Mouse (Mus musculus) heart, postnatal 10 days (tissue): ENCODE data around the gene Adck1. TPM values are rescaled to one million over a fixed set of nuclear protein-coding genes. Genes with fewer than 3 reads are reported as not detected.
"Not testable (repeated sequence)": the region's sequence is repeated elsewhere in the genome, so short reads cannot be mapped to it uniquely, and the experiment has no call there.

Experiments
- DNase-seq, 2 experiments: peaks; one replicate each; pipeline ENCODE4 v3.0.0; 2021
- intact Hi-C: fragments of 180-260 bp; cut with DNase I; formaldehyde crosslinking; loops from one replicate; pipeline ENCODE4 v1.15.1; 2025
- total RNA-seq, 2 experiments: library from RNA; stranded (reverse); gene quantifications; 2 replicates each; pipeline ENCODE4 v1.2.3; 2021

Adck1 gene
- total RNA-seq, 2 experiments from 2014 or later: 22.7 to 25.6 TPM

DNA sequence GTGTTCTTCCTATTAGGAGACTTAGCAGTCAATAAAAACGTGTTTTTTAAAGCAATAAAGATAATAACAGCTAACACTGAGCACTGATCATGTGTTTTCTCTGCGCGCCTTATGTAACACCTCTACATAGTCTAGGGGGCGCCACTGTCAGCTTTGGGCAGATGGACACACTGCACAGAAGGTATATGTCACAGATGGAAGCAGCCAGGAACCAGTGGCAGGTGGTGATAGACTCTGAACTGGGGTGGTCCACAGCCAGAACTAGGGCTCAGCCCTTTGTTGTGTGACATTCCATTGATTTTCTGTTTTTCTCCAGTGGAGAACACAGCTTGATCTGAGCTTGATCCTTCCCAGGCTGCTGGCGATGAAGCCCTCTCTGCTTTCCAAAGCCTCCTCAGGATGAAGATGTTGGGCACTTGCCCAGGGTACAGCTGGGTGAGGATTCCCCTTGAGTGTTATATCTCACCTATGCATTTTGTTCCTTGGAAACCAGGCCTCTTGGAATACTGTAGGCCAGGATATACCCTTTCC, 107.6 kb downstream of the Adck1 start:
- intact Hi-C loops: no loop called here
- DNase-seq: peak in 1 of 2 experiments; percentile 9

DNA sequence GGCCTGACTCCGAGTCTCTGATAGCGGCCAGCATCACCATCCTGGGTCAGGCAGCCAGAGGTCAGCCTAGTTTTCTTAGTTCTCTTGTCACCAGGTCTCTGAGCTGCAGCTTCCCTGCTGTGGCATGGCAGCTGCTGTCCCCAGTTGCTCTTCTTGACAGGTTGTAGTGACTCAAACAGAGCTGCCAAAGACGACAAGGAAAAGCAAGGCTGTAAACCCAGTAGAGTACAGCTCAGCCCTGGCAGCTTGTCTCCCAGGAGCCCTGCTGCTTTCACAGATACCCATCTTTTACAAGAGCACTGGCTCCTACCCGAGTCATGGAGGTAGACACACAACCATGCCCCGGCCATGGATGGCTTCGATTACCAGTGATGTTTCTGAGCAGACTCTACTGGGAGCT, 108.3 kb downstream of the Adck1 start:
- no peak for DNase-seq
- intact Hi-C loops: no loop called here

DNA sequence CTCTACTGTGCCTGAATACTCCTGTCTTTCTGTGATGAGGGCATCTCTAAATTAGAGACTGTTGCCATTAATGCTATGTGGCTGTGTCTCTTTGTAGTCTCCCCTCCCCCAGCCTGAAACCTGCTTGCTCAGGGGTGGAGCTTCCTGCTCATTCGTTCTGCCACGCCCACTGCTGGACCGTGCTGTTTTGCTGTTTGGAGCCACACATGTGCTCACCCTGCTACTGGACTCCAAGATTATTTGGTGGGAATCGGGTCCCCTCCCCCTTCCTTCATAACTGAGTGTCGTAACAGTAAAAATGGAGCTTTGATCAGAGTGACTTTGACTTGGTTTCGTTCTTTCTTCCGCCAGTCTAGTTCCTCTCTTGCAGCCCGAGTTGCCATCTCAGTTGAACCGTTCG, 111.5 kb downstream of the Adck1 start:
- DNase-seq, intact Hi-C loops: not testable (repeated sequence)

DNA sequence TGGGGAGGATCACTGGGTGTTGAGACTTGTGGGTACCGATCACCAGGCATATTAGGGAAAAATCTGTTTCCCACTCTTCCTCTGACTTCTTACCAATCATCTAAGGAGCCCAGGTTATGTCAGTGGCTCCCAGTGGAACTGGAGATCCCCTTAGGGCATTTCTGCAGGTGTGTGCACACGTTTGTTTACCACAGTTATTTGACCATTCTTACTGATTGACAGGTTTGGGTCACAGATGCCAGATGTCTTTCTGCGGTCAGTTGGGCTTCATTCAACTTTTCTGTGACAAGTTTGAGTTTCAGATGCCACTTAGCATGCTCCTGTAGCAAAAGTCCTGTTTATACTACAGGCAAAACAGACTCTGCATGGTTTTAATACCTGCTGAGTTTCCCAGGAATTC, 112.5 kb downstream of the Adck1 start:
- no peak for DNase-seq
- intact Hi-C loops: no loop called here

DNA sequence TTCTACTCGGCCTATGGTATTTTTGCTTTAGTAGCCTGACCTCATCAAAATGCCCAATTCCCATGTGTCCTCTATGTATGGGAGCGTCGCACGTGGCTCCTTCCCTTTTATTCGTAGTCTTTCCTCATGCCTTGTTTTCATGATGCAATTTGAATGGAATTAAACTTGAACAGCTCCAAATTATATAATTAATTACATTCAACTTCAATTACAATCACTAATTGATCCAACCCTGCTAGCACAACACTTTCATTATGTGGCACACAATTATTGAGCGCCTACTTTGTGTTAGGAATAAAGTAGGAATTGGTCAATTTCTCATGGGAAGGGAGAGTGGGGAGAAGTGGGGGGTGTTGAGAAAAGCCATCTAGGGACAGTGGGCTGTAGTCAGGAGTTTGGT, 113.4 kb downstream of the Adck1 start:
- no peak for DNase-seq
- intact Hi-C loops: no loop called here

GRCm38 (mm10) chr12:88475833-88476232, 115.5 kb downstream of the Adck1 start:
- DNase-seq: no peak
- intact Hi-C loops: no loop called here

GRCm38 (mm10) chr12:88476702-88477101, 116.3 kb downstream of the Adck1 start:
- intact Hi-C loops: no loop called here
- DNase-seq: no peak

DNA sequence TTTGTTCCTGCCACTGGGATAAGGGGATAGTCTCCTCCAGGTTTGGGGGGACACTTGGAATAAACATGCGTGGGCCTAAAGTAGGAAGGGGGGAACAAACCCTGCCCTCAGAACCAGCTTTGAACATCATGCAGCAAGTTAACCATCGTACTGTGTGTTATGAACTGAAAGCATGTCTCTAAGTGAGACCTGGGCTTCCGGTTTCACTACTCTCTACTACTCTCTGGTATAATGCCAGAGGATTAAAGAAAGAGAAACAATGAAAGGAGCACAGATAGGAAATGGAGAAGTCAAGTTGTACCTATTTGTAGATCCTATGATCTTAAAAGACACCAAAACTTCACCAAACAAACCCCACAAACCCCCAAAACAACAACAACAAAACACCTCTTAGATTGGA, 121.3 kb downstream of the Adck1 start:
- no peak for DNase-seq
- intact Hi-C loops: no loop called here

DNA sequence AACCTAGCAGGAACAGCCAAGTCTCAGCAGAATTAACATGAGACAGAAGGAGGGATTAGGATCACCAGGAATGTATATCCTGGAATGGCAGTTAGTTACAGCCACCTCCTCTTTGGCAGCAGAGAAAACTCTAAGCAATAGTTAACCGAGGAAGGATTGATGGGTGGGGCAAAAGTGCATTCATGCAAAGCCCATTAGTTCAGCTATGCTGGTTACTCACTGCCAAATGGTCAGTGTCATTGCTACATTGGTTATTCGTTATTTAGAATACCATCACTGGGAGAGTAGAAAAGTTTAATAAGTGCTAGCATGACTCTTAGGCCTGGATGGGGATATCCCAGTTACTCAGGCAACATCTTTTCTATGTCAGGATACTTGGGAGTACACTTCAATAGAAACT, 130.5 kb downstream of the Adck1 start:
- intact Hi-C loops: no loop called here
- DNase-seq: no peak

Other genes with a start within 250 kb of the Adck1 start
- gene Gm10436, start 178.4 kb upstream of the Adck1 start, total RNA-seq: not detected
- not detected for gene Gm8332, start 110.5 kb upstream of the Adck1 start, total RNA-seq
- not detected for gene Gm5662, start 86.1 kb upstream of the Adck1 start, total RNA-seq
- not detected for gene Gm5039, start 36.5 kb upstream of the Adck1 start, total RNA-seq